Mouse (Mus musculus) granulocyte monocyte progenitor cell, adult 5-6 weeks (primary cell): ENCODE data around the gene Stard13. TPM values are rescaled to one million over a fixed set of nuclear protein-coding genes. Genes with fewer than 3 reads are reported as not detected.
A peak's percentile ranks its signal among the peaks of the same experiment; 100 is the strongest.

Source experiments
- ATAC-seq: replicated peaks from 2 replicates; pipeline ENCODE4 v1.8.0; 2016; ENCODE audit warnings: mild to moderate bottlenecking, moderate TSS enrichment, inconsistent platforms; ENCODE audit not compliant: poor library complexity, severe bottlenecking
- total RNA-seq, 2 experiments: library from RNA; stranded (forward) in 1 of 2; stranded (reverse) in 1 of 2; fragments of 200-712, 200-1000 nt in 1 of 2; fragments of >200 nt in 1 of 2; fragmentation: Nextera tagmentation in 1 of 2; gene quantifications; 2 replicates each; pipeline ENCODE4 v1.2.3; 2014 to 2017

The Stard13 gene
- total RNA-seq (2014; fragmentation: Nextera tagmentation) (not detected in 2 replicates), total RNA-seq (2017) (not detected in 2 replicates)

DNA sequence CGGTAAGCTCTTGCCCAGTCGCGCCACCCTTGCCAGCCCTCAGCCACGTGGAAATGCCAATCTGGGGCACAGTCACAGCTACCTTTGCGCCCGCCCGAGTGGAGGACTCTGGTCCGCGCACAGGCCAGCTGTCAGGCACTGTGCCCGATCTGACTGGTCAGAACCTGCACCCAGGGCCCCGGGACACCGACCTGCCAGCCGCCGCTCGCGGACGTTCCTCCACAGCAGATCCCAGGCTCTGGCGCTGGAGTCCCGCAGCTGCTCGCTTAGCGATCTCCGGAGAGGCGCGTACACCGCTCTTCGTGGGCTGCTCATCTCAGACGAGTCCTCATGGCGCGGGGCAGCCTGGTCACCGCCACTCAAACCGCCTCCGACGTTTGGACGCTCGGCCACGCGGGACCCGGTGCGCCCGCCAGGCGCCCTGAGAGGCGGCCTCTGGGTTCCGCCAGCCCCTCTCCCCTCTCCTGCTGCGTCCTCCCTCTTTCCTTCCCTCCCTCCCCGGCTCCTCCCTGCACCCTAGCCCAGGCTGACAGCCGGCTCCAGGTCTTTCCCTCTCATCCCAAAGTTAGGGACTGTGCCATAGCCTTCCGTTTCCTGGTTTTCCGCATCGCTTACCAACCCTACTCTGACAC is at the start of gene Stard13:
Stard13 (minus strand) TSS at position 437 of the 632 bp plus-strand sequence.
- ATAC-seq = peak; percentile 64

DNA sequence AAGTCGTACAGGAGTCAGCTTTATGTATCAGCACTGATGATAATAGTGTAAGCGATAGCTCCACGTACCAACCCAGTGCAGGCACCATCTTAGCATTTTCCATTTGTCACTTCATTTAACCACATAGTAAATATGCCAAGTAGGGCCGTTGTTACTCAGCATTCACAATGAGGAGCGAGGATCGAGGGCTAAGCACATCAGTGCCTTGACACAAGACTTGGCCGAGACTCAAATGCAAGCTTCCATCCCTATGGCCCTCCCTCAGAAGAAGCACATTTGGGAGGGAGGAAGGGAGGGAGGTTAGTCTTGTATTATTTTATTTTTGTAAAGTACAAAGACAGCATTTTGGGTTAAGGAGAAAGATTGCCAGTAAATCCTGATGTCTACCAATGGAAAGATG is 45.9 kb upstream of the Stard13 start:
- no peak for ATAC-seq

DNA sequence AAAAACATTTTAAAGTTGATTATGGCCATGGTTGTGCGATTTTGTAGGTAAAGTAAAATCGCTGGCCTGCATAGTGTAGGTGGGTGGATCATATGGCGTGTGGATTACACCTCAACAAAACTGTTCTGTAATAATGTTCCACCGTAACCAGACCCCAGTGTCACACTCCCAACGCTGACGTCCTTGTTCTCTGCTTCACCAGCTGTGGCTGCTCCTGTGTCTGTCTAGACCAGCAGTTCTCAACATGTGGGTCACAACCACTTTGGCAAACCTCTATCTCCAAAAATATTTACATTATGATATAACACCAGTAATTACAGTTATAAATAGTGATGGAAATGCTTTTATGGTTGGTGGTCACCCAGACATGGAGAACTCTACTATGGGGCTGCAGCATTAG is 44.3 kb upstream of the Stard13 start:
- ATAC-seq = no peak

DNA sequence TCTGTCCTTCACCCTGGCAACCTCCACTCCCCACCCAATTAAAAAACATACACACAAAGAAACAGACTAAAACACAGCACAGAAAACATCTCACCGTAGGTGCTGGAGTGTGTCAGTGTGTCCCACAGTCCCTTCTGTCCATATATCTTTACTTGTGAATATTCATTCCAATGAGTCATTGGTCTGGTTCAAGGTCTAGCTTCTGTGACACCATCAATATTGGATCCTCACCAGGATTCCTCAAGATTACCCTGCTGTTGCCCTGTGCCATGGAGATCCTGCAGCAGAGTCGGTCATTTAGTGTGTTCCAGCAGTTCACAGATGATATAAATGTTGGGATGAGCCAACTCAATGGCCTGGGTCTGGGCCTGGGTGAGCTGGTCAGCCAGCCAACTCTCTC is 42.4 kb upstream of the Stard13 start:
- ATAC-seq = no peak

DNA sequence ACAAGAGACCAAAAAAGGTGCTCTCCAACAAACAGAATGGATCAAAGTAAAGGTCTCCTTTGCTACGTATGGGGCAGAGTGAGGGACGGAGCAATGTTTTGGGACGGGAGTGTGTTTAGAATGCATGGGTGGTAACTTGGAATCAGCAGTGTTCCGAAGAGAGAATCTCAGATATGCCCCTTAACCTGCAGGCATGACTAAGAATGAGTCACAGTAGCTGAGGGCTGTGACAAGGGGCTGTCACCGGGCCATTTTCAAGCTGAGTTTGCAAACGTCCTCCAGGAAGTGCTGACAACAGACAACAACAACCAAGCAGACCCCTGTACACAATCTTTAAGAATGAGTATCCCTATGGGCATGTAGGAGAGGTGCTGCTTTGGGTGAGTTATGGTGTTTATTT is 40.6 kb upstream of the Stard13 start:
- no peak for ATAC-seq

DNA sequence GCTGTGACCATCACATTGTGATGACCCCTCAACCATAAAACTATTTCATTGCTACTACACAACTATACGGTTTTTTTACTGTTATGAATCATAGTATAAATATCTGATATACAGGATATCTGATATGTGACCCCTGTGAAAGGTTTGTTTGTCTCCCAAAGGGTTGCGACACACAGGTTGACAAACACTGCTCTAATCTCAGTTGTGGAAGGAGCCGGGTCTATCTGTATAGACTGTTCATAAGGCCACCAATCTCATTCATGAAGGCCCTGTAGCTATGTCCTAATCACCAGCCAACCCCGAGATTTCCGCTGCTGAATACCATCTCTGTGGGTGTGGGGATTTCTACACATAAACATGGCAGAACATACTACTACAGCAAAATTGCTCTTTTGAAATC is 37.2 kb upstream of the Stard13 start:
- ATAC-seq = no peak; the same call in 1 of the 2 replicates

DNA sequence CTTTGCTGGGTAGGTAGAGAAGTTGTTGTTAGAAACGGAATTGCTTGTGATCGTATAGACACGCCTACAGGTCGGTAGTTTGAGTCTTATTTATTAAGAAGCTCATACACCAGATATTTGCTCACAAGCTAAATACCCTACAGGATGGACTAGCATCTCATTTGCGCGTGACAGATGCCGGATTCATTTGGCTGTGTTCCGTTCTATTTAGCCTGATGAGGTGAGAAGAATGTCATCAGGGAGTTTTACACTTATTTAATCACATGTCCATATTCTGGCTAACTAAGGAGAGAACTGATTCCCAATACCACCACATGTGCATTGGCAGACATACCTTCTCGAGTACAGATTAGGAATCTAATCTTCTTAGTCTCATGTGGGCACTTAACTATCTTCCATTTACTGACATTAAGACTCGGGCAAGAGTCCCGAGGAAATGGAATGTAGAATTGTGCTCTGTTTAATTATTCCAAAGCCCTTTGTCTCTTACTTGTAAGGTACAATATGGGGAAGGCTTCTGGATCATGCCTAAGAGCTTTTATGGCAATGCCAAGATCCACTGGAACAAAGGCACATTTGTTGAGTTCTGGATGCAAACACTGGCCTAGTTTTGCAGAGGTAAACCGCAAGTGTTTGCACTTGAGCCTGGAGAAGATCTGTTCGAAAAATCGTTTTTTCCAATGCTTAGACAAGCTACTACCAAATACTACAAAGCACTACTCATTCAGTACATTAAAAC is 33.4 kb upstream of the Stard13 start:
- no peak for ATAC-seq

DNA sequence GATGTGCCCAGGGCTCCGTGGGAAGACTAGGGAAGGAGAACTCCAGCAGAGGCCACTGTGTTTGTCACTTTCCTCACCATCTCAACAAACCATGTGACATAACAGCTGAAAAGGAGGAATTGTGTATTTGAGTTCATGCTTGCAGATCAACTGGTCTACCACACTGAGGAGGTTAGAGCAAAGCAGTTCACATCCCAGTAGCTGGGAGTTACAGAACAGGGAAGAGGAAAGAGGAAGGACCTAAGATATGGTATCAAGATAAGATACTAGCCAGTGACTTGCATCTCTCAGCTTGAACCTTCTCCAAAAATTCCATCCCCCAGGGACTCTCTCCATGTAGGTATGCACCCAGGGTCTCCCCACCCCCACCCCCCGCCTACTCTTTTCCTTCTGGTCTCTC is 27.9 kb upstream of the Stard13 start:
- ATAC-seq = peak; percentile 48; the same call in 1 of the 2 replicates

DNA sequence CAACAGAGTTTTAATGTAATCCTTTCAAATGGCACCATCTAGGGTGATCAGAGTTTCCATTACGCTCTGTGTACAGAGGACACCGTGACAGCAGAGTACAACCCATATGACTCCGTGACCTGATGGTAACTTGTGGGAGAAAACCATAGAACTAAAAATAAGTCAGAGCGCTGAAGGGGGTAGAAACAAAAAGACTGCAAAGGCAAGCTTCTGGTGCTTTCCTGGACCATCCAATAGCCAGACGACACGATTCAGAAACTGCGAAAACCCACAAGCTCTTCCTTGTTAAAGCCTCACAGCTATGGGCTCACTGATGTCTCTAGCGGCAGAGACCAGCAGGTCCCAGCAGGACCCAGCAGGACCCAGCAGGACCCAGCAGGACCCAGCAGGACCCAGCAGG is 18.6 kb upstream of the Stard13 start:
- no peak for ATAC-seq

DNA sequence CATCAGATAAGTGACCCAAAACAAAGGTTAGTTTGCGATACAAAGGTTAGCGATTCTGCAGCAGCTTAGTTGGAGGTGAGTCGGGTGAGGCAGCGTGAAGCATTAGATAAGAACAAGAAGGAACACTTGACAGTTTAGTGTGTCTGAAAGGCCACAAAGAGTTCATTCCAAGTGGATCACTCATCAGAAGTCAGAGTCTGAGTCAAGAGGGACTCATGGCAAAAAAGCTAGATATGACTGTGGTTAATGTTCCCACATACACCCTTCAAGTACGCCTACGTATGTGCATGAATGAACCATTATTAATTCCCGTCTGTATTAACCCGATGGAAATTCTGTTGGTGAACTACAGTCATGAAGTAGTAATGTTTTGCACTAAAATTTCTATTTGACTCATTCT is 18.0 kb upstream of the Stard13 start:
- ATAC-seq = no peak

DNA sequence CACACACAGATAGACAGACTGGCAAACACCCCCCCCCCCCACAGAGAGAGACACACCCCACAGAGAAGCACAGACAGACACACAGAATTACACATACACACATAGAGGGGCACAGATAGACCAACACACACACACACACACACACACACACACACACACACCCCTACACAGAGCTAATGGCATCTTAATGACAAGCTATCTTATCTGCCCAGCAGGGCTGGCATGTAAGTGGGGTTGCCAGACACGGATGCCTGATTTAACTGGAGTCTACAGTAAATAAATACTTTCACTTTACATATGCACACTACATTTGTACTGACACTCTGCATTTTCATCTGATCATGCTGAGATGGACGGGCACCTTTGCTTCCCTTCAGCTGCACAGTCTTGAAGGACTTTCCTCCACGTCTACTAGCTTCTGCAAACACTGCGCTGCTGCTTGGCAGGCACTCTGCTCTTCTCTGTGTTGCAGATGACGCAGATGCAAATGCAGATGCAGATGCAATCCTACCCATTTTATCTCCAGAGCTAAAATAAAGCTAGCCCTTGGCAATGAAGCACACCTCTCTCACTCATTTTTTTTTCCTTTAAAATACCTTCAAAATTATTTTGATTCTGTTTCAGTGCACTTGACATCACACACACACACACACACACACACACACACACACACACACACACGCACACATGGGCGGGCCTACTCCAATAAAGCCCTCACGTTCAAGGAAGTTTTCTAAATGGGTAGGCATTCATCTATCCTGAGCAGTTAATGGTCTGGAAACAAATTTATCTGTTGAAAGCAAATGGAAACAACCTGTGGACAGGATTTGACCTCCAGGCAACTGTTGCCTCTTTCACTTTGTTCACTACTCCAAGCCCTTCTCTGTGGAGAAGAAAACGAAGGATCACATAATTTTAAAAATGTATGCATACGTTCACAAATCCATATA is 15.3 kb upstream of the Stard13 start:
- ATAC-seq = no peak

DNA sequence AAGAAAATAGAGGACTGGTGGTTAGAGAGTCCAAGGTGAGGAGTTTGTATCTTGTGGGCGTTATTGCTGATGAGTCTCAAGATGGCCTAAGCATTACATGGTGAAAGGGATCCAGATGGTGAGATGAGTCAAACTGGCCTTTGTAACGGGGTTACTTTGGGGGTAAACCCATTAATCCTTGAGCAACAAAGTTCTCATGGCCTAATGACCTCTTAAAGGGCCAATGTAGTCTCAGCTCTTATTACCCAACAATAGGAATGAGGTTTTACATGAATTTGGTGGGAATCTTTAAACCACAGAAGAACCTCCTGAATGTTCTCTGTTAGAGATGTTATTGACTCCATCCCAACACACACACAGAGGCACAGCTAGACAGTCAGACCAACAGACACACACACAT is 14.4 kb upstream of the Stard13 start:
- ATAC-seq = no peak

DNA sequence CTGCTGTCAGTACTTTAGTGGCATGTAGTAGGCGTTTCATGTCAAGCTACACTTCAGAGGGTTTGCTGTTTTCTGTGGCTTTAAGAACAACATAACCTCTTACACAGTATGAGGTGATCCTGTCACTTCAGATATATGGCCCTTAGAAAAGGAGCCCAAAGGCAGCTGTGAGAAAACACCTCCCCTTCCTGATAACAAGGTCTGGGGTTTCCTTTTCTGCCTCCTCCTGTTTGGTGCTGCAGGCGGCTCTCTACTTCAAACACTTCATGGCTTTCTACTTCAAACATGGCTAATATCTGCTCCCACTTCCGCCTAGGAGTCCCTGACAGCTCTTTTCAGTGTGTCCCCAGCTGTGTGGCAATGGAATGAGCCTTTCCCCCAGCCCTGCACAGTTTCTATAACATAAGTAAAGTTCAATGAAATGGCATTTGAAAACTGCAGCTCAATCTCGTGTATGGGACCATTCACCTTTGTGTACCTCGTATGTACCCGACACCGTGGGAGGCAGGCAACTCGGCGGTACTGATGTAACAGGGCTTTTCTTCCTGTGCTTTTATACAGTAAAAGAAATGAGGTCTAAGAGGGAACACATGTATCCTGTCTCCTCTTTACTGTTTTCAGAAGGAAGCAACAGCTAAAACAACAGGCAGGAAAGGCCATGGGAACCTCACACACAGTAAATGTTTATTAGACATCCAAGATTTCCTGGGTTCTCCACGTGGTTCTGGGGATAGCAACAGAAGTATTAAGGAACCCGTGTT is 13.7 kb upstream of the Stard13 start:
- peak; percentile 43; the same call in 1 of the 2 replicates for ATAC-seq

DNA sequence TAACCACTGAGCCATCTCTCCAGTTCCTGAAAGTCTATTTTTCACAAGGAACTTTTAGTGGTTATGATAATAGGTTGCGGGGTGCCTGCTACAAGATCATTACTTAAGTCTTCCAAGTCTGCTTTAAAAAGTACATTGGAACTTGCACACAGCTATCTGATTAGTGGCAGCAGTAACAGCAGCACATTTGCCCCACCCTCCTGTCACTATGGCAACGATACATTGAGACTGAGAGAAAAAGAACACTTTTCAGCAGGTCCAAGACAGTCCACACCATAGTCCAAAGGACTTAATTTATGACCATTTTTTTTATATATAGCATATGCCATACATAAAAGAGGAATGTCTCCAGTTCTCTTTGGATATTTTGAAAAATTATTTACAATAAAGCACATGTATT is 12.7 kb upstream of the Stard13 start:
- no peak for ATAC-seq

DNA sequence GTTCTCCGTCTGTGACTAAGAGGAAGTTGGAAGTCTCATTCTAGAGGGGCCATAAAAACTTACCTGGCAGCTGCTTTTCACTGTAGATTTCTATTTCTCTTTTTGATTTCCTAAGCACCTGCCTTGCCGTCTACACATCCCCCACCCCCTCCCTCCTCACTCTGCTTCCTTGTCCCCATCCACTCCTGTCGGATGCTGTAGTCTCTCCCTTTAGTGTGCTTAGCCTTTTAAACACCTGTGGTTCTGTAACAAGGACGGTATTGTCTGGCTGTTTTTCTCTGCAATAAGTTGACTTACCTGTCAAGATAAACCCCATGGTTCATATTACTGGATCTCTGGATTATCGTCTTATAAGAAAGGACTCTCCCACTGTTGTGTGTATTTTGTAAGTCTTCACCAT is 11.9 kb upstream of the Stard13 start:
- ATAC-seq = no peak

DNA sequence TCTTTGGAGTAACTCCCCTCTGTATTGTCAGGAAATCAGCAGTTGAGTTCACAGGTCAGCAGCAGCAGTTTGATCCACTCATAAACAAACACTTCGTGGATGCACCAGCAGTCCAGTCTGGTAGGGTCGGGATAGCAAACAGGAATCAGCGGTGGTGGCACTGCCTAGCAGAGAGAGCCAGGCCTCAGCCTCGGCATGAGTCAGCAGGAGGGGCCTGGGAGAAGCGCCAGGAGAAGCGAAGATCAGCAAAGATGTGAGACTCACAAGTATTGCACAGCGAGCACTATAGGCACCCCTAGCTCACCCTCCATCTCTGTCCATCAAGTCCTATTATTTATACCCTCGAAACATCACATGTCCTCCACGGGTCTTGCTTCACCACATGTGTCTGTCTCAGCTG is 5.1 kb upstream of the Stard13 start:
- no peak for ATAC-seq

DNA sequence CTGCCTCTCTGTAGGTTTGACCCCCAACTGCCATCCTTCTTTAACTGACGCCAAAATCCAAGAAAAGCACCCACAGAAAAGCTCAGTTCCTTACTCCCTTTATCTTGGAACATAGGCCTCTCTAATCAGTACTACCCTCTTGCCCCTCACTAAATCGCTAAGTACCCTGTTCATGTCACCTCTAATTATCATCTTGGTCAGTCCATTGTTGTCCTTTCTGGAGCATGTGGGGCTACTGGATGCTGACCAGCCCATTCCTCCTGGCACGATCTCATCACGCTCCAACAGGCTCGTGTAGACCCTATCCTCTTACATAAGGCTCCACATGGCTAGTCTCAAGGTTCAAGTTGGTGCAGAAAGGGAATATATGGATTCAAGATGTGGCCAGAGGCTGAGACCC is 2.8 kb upstream of the Stard13 start:
- no peak for ATAC-seq

DNA sequence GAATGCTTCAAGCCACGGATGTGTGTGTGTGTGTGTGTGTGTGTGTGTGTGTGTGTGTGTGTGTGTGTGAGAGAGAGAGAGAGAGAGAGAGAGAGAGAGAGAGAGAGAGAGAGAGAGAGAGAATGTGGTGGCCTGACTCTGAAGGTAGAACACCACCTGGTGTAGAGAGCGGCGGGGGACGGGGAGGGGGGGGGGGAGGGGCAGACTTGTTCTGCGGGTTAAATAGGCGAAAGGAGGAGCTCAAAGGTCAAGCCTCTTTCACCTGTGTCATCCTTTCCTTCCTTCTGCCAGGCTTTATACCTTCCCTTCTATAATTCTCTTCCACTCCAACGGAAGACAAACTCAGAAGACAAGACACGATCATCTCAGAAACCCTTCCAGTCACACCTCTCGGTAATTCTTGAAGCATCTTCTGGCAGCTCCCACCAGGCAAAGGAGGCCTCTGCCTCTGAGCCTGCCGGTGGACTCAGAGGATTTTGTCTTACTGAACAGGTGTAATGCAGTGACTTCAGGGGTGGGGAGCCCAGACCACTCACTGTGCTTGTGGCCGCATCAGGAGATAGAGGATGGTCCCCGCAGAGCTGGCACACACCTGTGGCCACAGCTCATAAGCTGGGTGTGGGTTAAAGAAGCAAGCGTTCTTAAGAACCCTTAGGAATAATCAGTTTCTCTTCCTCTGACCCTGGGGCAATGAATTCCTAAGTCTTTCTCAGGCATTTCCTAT is 898 bp downstream of the Stard13 start:
- peak; percentile 12; the same call in 1 of the 2 replicates for ATAC-seq

DNA sequence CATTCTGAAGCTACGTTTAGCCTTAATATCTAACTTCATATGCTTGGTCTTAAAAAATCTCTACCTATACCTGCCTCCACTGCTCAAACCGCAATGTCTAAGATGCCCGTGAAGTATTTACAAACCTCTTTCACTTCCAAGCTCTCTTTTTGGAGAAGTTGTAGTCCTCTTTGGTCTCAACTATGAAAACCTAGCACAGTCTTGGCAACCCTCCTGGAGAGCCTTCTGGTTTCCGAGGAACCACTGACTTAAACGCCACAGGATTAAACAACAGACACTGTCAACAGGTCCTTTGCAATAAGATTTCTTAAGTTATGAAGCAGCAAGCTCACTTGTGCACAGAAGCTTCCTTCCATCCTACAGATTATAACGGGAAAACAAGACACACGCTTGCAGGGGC is 1.8 kb downstream of the Stard13 start:
- ATAC-seq = no peak

DNA sequence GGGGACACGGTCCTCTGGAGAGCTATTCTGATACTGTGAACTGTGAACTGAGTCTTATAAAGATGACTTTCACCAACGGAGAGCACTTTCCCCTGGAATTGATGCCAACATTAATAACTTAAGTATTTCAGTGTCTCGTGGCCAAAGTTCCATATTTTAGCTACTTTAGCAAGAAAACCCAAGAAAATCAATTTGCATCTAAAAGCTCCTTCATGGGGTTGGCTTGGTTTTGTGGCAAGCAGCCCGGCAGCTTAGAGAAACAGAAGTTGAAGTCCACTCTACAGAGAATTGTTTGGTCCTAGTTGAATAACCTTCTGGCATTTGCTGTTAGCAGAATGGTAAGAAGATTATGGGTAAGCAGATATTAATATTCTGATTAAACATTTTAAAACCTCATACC is 2.2 kb downstream of the Stard13 start:
- ATAC-seq = no peak
